Mouse (Mus musculus): Measurements from ENCODE around the gene Tmtc2. TPM values are rescaled to one million over a fixed set of nuclear protein-coding genes. Genes with fewer than 3 reads are reported as not detected.

Gene Tmtc2
- polyA plus RNA-seq, 1 experiment from 2014 or later: 0.11 TPM

DNA sequence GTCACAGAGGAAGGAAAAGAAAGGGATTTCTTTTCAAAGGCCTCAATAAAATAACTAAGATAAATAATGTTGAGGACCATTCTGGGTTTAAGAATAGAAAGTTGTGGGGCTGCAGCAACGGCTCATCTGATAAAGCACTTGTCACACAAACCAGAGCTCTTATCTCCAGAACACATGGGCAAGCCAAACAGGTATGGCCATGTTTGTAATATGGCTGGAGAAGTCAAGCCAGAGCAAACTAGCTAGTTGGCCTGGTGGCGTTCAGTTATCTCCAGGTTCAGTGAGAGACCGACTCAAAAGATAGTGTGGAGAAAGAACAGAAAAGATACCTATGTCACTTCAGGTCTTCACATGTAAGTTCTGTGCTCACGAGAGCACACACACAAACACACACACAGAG, 4.7 kb downstream of the Tmtc2 start:
- Histone ChIP-seq H3K36me3 (ENCODE audit: inconsistent target) (no peaks in the 10 kb centered on the region), H3K4me3 (ENCODE audit: inconsistent target) (no peak overlapping the region), H3K27ac (no peak overlapping the region), H3K79me2 (ENCODE audit: inconsistent target) (no peaks in the 10 kb centered on the region)
- WGBS (ENCODE audit: missing documents): 93% methylated on average over 4 of the region's 4 CpGs

DNA sequence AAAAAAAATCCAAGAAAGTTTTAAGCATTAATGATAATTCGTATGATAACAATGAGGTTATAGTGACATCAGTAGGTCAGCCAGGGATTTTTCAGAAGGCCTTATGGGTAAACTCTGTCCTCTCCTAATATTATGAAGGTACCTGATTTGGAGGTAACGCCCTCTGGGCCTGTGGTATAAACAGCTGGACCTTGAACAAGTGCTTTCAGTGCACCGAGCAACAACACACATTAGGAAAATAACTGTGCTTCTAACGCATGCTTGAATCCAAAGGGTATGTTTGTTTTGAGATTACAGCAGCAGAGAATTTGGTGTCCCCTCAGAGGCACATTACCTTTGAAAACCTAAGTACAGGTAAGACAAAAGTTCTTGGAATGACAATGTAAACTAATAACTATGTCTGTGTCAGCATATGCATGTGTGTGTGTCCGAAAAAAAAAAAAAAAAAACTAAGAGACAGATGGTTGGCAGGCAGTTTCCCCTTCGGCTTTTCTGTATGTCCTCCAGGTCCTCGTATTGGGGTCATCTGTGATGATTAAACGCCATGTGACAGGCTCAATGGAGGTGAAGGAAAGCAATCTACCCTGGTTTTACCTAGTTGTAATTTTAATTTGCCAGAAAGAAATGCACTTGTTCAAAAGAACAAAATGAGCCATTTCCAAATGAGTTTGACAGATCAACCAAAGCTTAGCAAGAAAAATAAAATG, 6.3 kb downstream of the Tmtc2 start:
- no peaks in the 10 kb centered on the region for H3K79me2 ChIP-seq (ENCODE audit: inconsistent target)
- 90% methylated on average over 8 of the region's 8 CpGs for WGBS (ENCODE audit: missing documents)
- no peak overlapping the region for H3K27ac ChIP-seq
- H3K4me3 ChIP-seq (ENCODE audit: inconsistent target): no peak overlapping the region
- no peaks in the 10 kb centered on the region for H3K36me3 ChIP-seq (ENCODE audit: inconsistent target)

DNA sequence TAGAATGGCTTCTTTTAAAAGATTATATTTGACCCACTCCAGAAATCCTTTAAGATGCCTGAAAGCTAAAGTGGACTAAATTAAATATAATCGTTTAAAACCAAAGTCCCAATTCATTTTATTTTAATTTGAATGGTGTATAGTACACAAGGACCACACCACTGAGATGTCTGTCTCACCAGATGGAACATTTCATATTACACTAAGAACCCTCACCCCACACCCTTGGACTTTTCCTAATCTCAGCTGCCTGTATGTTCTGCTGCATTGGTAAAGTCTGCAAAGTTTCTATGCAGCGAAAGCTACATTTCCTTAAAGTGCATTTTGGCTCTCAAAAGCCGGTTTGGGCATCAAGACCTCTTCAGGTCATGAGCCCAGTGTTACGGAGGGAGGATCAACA, 12.7 kb downstream of the Tmtc2 start:
- Histone ChIP-seq H3K27ac (no peak overlapping the region), H3K36me3 (ENCODE audit: inconsistent target) (no peaks in the 10 kb centered on the region), H3K79me2 (ENCODE audit: inconsistent target) (no peaks in the 10 kb centered on the region), H3K4me3 (ENCODE audit: inconsistent target) (no peak overlapping the region)
- WGBS (ENCODE audit: missing documents): 92% methylated on average over 4 of the region's 4 CpGs

DNA sequence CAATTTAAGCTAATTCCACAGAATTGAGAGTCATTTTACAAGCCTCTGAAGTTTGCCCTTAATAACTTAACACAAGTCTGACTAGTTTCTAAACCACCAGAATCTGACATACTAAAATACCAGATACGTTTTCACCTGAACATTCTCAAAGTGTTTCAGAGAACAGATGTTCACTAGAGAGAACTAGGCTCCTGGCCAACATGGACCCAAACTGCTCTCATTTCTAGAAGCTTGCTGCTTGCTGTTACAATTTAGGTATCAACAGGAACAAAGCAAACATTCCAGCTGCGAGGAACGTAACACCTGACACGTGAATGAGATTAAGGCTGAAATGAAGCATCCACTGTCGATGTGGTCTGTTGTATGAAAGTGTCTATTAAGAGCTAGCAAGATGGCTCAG, 16.7 kb downstream of the Tmtc2 start:
- H3K36me3 ChIP-seq (ENCODE audit: inconsistent target): no peaks in the 10 kb centered on the region
- no peak overlapping the region for H3K4me3 ChIP-seq (ENCODE audit: inconsistent target)
- no peak overlapping the region for H3K27ac ChIP-seq
- no peaks in the 10 kb centered on the region for H3K79me2 ChIP-seq (ENCODE audit: inconsistent target)
- WGBS (ENCODE audit: missing documents): 90% methylated on average over 5 of the region's 5 CpGs

DNA sequence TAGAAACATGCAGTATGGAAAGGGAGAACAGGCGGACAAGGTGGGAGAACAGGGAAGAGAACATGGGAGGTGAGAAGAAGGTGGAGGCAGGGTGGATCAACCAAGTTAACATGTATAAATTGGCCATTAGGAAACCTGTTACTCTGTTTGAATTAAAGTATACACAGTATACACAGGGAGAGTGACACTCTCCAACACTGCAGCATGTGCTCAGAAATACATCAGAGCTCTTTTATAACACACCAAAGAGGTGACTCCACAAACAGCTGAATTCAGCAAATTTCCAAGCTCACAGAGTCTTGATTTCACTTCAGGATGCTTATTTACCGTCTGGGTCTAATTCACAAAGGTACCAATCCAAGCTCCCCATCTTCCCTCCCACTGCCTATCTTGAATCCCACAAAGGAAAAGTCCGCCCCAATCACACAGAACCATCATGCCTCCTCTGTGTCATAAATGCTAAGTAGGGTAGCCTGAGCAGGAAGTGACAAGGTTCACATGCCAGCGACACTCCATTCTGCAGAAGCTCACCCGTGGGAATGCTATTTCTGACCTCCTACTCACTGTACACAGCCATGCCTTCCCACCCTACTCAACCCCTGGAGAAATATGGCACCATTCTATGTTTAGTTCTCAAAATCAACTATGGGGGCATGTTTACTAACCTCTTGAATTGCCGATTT, 17.2 kb downstream of the Tmtc2 start:
- no peaks in the 10 kb centered on the region for H3K79me2 ChIP-seq (ENCODE audit: inconsistent target)
- H3K27ac ChIP-seq: no peak overlapping the region
- 63% methylated on average over 6 of the region's 6 CpGs for WGBS (ENCODE audit: missing documents)
- no peak overlapping the region for H3K4me3 ChIP-seq (ENCODE audit: inconsistent target)
- H3K36me3 ChIP-seq (ENCODE audit: inconsistent target): no peaks in the 10 kb centered on the region

DNA sequence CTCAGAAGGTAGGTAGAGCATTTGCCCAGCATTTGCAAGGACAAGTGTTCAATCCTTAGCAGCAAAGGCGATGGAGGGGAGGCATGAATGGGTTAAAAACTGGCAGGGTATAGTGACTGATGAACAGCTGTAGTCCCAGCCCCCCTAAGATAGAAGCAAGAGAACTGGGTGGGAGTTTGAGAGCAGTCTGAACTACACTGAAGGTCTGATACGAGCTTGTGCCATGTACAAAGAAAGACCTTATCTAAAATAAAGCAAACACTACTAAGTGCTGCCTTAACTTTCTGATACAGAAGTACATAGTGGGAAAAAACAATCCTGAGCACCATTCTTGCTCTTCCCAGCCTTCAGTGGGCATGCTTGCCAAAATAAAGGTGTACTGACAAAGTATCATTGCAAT, 20.1 kb downstream of the Tmtc2 start:
- WGBS (ENCODE audit: missing documents): 100% methylated on average over 2 of the region's 2 CpGs
- no peaks in the 10 kb centered on the region for H3K79me2 ChIP-seq (ENCODE audit: inconsistent target)
- H3K27ac ChIP-seq: no peak overlapping the region
- no peak overlapping the region for H3K4me3 ChIP-seq (ENCODE audit: inconsistent target)
- no peaks in the 10 kb centered on the region for H3K36me3 ChIP-seq (ENCODE audit: inconsistent target)

DNA sequence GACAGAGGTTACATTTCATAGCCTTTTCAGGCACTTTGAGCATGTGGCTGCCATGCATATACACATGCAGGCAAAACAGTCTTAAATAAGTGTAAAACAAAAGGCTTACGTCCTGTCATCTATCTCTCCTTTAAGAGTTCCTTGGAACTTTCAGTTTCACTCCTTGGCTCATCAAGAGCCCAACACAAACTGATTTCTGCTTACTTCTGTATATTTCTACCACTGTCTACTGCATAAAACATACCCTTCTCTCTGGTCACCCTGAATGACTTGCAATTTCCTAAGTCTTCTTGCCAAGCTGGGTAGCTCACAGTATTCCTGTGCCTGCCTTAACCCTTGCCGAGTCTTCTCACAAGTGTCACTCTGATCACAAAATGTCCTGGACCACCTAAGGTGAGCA, 26.2 kb downstream of the Tmtc2 start:
- 54% methylated on average over 2 of the region's 2 CpGs for WGBS (ENCODE audit: missing documents)
- Histone ChIP-seq H3K27ac (no peak overlapping the region), H3K4me3 (ENCODE audit: inconsistent target) (no peak overlapping the region)

DNA sequence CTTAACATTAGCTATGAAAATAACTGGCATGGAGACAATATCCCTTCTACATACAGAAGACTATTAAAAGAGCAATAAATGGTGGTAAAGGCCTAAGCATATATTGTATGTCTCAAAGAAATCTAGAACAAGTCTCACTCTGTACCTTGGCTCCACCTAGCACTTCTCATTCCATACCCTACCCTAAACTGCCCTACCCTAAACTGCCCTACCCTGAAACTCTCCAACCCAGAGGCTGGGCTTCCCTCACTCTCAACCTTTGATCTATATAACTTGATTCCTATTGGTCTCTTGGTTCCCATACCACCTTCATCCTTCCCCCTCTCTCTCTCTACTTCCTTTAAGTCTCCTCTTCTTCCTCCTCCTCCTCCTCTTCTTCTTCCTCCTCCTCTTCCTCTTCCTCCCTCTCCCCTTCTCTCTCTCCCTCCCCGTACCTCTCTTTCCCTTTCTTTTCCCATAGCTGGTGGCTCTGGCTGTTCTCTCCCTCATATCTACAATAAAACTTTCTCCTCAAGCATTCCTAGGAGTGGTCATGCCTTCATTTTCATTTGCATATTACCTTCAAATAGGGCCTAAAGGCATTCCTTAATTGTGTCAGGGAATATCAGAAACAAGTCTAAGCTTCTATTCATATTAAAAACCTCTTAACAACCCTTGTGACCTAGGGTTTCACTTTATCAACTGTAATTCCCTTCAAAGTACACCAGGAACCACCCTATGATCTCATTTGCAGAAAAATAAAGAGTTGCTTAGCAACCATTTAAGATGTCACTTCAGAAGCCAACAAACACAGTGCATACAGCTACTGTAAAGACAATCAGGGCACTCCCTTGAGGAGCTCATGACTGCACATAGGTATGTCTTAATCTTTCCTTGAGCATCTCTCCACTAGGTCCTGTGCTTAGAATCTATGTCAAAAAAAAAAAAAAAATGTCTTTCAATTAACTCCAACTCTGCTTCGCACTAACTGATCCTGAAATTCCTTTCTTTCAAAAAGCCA, 29.9 kb downstream of the Tmtc2 start:
- H3K79me2 ChIP-seq (ENCODE audit: inconsistent target): no peaks in the 10 kb centered on the region
- H3K27ac ChIP-seq: no peak overlapping the region
- 93% methylated on average over 2 of the region's 2 CpGs for WGBS (ENCODE audit: missing documents)
- H3K4me3 ChIP-seq (ENCODE audit: inconsistent target): no peak overlapping the region
- no peaks in the 10 kb centered on the region for H3K36me3 ChIP-seq (ENCODE audit: inconsistent target)

More for the DNA sequence above, 26.2 kb downstream of the Tmtc2 start:
- H3K79me2 ChIP-seq (ENCODE audit: inconsistent target): no peaks in the 10 kb centered on the region
- H3K36me3 ChIP-seq (ENCODE audit: inconsistent target): no peaks in the 10 kb centered on the region

DNA sequence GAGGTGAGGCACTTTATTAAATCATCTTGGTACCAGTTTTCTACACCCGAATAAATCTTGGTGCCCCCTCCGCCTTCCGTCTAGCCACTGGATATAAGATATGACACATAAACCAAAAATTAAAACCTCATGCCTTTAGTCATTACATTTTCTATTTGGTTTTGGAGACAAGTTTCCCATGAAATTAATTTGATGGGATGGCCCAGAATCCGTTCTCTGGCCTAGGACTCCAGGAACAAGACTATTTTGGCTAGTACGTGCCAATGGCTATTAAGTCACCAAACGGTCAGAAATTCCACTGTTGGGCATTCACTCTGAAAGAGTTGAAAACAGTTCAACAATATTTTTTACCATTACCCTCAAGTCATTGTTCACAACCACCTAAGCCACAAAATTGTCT, 32.2 kb downstream of the Tmtc2 start:
- no peak overlapping the region for H3K27ac ChIP-seq
- H3K36me3 ChIP-seq (ENCODE audit: inconsistent target): no peaks in the 10 kb centered on the region
- 89% methylated on average over 6 of the region's 6 CpGs for WGBS (ENCODE audit: missing documents)
- no peaks in the 10 kb centered on the region for H3K79me2 ChIP-seq (ENCODE audit: inconsistent target)
- no peak overlapping the region for H3K4me3 ChIP-seq (ENCODE audit: inconsistent target)

DNA sequence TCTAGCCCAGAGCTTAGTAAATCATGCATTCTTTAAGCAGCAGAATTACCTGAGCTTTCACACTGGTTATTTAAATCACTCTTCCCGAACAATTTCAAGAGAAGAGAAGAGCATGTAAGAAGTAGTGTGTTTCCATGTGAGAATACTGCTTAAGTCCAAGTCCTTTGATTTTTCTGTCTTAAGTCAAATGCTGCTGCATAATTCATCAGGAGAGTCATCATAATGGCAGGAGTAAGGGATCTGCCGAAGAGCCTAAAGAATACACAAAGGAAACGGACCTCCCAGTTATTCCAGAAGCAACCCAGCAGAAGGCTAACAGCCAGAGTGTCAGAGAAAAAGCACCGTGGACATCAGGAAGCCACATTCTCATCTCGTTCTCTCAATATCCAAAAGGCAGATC, 34.6 kb downstream of the Tmtc2 start:
- Histone ChIP-seq H3K79me2 (ENCODE audit: inconsistent target) (no peaks in the 10 kb centered on the region), H3K27ac (no peak overlapping the region), H3K4me3 (ENCODE audit: inconsistent target) (no peak overlapping the region), H3K36me3 (ENCODE audit: inconsistent target) (no peaks in the 10 kb centered on the region)
- 98% methylated on average over 5 of the region's 5 CpGs for WGBS (ENCODE audit: missing documents)

DNA sequence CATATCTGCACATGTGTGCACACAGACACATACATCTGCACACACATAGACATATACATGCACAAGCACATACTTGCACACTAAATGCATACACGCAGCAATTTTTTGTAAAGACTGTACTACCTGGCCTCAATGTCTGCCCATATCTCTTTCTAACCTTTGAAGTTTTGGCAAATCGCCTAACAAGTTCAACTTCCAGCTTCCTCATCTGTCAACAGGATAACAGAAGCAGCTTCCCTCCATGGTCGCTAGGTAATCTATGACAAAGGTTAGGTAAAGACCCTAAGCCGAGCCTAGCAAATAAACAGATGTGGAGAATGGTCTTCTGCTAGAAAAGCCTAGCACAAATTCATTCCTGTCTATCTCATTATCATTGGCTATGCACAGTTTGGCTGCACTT, 37.3 kb downstream of the Tmtc2 start:
- Histone ChIP-seq H3K27ac (no peak overlapping the region), H3K36me3 (ENCODE audit: inconsistent target) (no peaks in the 10 kb centered on the region), H3K4me3 (ENCODE audit: inconsistent target) (no peak overlapping the region), H3K79me2 (ENCODE audit: inconsistent target) (no peaks in the 10 kb centered on the region)
- WGBS (ENCODE audit: missing documents): 85% methylated on average over 4 of the region's 4 CpGs

DNA sequence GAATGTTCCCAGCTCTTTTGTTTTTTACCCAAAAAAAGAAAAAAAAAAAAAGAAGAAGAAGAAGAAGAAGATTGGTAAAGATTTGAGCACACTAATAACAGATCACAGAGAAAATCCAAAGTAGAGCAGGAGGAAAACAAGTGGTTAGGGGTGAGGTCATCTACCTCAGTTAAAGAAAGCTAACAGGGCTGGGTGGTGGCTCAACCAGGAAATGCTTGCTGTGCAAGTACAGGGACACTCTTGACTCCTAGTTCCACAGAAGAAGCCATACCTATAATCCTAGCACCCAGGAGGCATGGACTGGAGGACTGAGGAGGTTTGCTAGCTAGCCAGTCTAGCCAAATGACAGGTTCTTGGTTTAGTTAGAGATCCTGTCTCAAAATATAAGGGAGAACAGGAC, 38.4 kb downstream of the Tmtc2 start:
- Histone ChIP-seq H3K36me3 (ENCODE audit: inconsistent target) (no peaks in the 10 kb centered on the region), H3K79me2 (ENCODE audit: inconsistent target) (no peaks in the 10 kb centered on the region), H3K27ac (no peak overlapping the region), H3K4me3 (ENCODE audit: inconsistent target) (no peak overlapping the region)

DNA sequence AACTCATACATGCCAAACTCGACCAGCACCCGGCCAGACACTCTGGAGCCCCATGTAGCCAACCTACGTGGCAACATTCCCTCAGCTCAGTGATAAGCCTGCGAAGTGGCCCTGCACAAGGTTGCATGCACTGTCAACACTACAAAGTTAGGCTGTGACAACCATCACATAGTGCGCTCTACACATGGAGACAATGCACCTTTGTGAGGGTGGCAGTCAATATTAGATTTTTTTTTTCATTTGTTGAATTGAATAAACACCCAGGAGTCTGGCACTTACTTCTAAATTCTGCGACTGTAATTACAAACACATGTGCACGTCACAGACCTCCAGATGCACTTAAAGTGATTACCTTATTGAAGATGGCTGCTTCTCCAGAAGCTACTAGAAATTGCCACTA, 41.5 kb downstream of the Tmtc2 start:
- Histone ChIP-seq H3K27ac (no peak overlapping the region), H3K4me3 (ENCODE audit: inconsistent target) (no peak overlapping the region), H3K36me3 (ENCODE audit: inconsistent target) (no peaks in the 10 kb centered on the region), H3K79me2 (ENCODE audit: inconsistent target) (no peaks in the 10 kb centered on the region)
- WGBS (ENCODE audit: missing documents): 92% methylated on average over 7 of the region's 7 CpGs

DNA sequence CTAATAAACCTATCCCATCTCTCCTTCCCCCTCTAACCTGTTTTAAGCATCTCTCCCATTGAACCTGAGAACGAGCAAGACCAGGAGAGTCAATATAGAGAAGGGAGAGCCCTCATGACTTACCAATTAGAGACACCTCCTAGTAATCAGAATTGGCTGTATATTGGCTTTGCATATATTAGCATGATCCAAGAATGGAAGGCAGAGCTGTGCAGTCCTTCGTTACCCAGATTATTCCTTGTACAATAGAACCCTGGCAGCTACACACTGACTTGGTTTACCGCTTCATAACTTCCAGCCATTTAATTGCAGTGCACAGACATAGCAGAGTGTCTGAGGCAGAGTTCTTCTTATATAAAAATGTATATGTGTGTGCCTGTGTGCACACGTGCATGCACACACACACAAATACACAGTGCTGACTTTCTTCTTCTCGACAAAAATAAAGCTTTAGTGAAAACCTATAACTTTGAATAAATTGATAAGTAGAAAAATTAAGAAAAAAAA, 42.2 kb downstream of the Tmtc2 start:
- H3K27ac ChIP-seq: no peak overlapping the region
- WGBS (ENCODE audit: missing documents): 88% methylated on average over 5 of the region's 5 CpGs
- H3K4me3 ChIP-seq (ENCODE audit: inconsistent target): no peak overlapping the region
- H3K79me2 ChIP-seq (ENCODE audit: inconsistent target): no peaks in the 10 kb centered on the region
- H3K36me3 ChIP-seq (ENCODE audit: inconsistent target): no peaks in the 10 kb centered on the region
